Mouse (Mus musculus) CH12.LX (cell line): ENCODE results near the gene Ric8b. TPM values are rescaled to one million over a fixed set of nuclear protein-coding genes. Genes with fewer than 3 reads are reported as not detected.

ENCODE experiments used
- DNase-seq: peaks from one replicate; pipeline ENCODE4 v3.0.0-alpha.2; 2013; ENCODE audit errors: extremely low read depth
- H3K27ac ChIP-seq: 2 replicates; pipeline ENCODE4 v1.5.1; 2012; ENCODE audit warnings: low read depth, mild to moderate bottlenecking, control low read depth, moderate library complexity; ENCODE audit not compliant: insufficient read depth
- H3K27me3 ChIP-seq: replicated peaks from 2 replicates; pipeline ENCODE3; 2012; ENCODE audit warnings: inconsistent platforms
- H3K36me3 ChIP-seq, 2 experiments: replicated peaks in 1 of 2; 2 replicates each; pipeline versions ENCODE3 to v1.6.1; 2012; ENCODE audit warnings: inconsistent platforms in 1 of 2, low read length in 1 of 2, mild to moderate bottlenecking in 1 of 2, mixed read lengths in 1 of 2, moderate library complexity in 1 of 2; ENCODE audit not compliant: control insufficient read depth in 1 of 2, insufficient read depth in 1 of 2
- H3K4me1 ChIP-seq, 2 experiments: 2 replicates each; pipeline ENCODE4 v1.6.1; 2012; ENCODE audit warnings: inconsistent platforms in 1 of 2, moderate library complexity in 1 of 2; ENCODE audit not compliant: insufficient read depth in 2 of 2, control insufficient read depth in 1 of 2
- H3K4me2 ChIP-seq: 2 replicates; pipeline ENCODE4 v1.6.1; 2012; ENCODE audit warnings: low read depth, mild to moderate bottlenecking, control low read depth; ENCODE audit not compliant: poor library complexity, insufficient read depth, severe bottlenecking
- H3K4me3 ChIP-seq, 3 experiments: fragments of 150-350 bp in 1 of 3; sonication (generic) in 1 of 3; replicated peaks in 1 of 3; 2 replicates each; pipeline versions ENCODE3 to v1.5.1; 2011 to 2012; ENCODE audit warnings: low read depth in 2 of 3, low read length in 2 of 3, mild to moderate bottlenecking in 2 of 3, moderate library complexity in 2 of 3, control low read depth in 1 of 3, improper control_type of control experiment in 1 of 3, inconsistent platforms in 1 of 3, mixed read lengths in 1 of 3; ENCODE audit not compliant: poor library complexity in 1 of 3
- H3K79me2 ChIP-seq: replicated peaks from 2 replicates; pipeline ENCODE4 v1.6.1; 2012; ENCODE audit warnings: mild to moderate bottlenecking, moderate library complexity; ENCODE audit not compliant: control insufficient read depth, poor library complexity, insufficient read depth, severe bottlenecking; ENCODE audit errors: extremely low read depth
- H3K9ac ChIP-seq: 2 replicates; pipeline ENCODE4 v1.6.1; 2012; ENCODE audit warnings: low read depth, mild to moderate bottlenecking, control low read depth, moderate library complexity; ENCODE audit not compliant: insufficient read depth
- H3K9me3 ChIP-seq: replicated peaks from 2 replicates; pipeline ENCODE3; 2012; ENCODE audit warnings: low read length, inconsistent platforms, mixed read lengths
- BHLHE40 ChIP-seq: IDR thresholded peaks from 2 replicates; pipeline ENCODE4 v1.6.1; 2011; ENCODE audit warnings: mild to moderate bottlenecking, low read depth, low read length, improper control_type of control experiment
- CTCF ChIP-seq, 2 experiments: IDR thresholded peaks in 1 of 2; conservative IDR thresholded peaks in 1 of 2; 2 replicates each; pipeline ENCODE4 v1.5.1; 2011 to 2012; ENCODE audit warnings: low read depth in 2 of 2, low read length in 2 of 2, improper control_type of control experiment in 1 of 2, inconsistent platforms in 1 of 2, mild to moderate bottlenecking in 1 of 2, moderate library complexity in 1 of 2
- ELF1 ChIP-seq: IDR thresholded peaks from 2 replicates; pipeline ENCODE4 v1.6.1; 2014; ENCODE audit warnings: low read depth, mild to moderate bottlenecking, inconsistent platforms, low read length, improper control_type of control experiment
- GABPA ChIP-seq: IDR thresholded peaks from 2 replicates; pipeline ENCODE4 v1.6.1; 2012; ENCODE audit warnings: low read depth, low read length, improper control_type of control experiment, inconsistent platforms; ENCODE audit not compliant: insufficient replicate concordance
- JUN ChIP-seq: IDR thresholded peaks from 2 replicates; pipeline ENCODE4 v1.6.1; 2011; ENCODE audit warnings: low read depth, mild to moderate bottlenecking, low read length, improper control_type of control experiment, moderate library complexity; ENCODE audit not compliant: insufficient read depth
- JUND ChIP-seq: conservative IDR thresholded peaks from 2 replicates; pipeline ENCODE4 v1.6.1; 2011; ENCODE audit warnings: low read depth, low read length, improper control_type of control experiment
- KAT2A ChIP-seq: IDR thresholded peaks from 2 replicates; pipeline ENCODE4 v1.6.1; 2012; ENCODE audit warnings: low read length, improper control_type of control experiment, inconsistent platforms; ENCODE audit not compliant: insufficient replicate concordance
- MAFK ChIP-seq: IDR thresholded peaks from 2 replicates; pipeline ENCODE4 v1.6.1; 2011; ENCODE audit warnings: low read length, improper control_type of control experiment; ENCODE audit not compliant: insufficient replicate concordance
- MAX ChIP-seq: IDR thresholded peaks from 2 replicates; pipeline ENCODE4 v1.6.1; 2011; ENCODE audit warnings: low read length, improper control_type of control experiment
- MAZ ChIP-seq: IDR thresholded peaks from 2 replicates; pipeline ENCODE4 v1.6.1; 2012; ENCODE audit warnings: low read depth, mild to moderate bottlenecking, inconsistent platforms, low read length, improper control_type of control experiment, moderate library complexity
- MXI1 ChIP-seq: IDR thresholded peaks from 2 replicates; pipeline ENCODE4 v1.6.1; 2011; ENCODE audit warnings: mild to moderate bottlenecking, low read depth, low read length, improper control_type of control experiment
- MYC ChIP-seq: IDR thresholded peaks from 2 replicates; pipeline ENCODE4 v1.6.1; 2011; ENCODE audit warnings: low read depth, mild to moderate bottlenecking, improper control_type of control experiment, low read length
- NELFE ChIP-seq: IDR thresholded peaks from 2 replicates; pipeline ENCODE4 v1.6.1; 2011; ENCODE audit warnings: low read depth, low read length, improper control_type of control experiment
- NRF1 ChIP-seq: IDR thresholded peaks from 2 replicates; pipeline ENCODE4 v1.6.1; 2014; ENCODE audit warnings: low read depth, mild to moderate bottlenecking, inconsistent platforms, low read length, improper control_type of control experiment, moderate library complexity
- PAX5 ChIP-seq: IDR thresholded peaks from 2 replicates; pipeline ENCODE4 v1.6.1; 2012; ENCODE audit warnings: low read length, inconsistent platforms, mixed read lengths
- RAD21 ChIP-seq: IDR thresholded peaks from 2 replicates; pipeline ENCODE4 v1.6.1; 2011; ENCODE audit warnings: low read depth, mild to moderate bottlenecking, low read length, improper control_type of control experiment, moderate library complexity
- RCOR1 ChIP-seq: conservative IDR thresholded peaks from 2 replicates; pipeline ENCODE4 v1.6.1; 2012; ENCODE audit warnings: low read depth, mild to moderate bottlenecking, inconsistent platforms, low read length, improper control_type of control experiment
- TBP ChIP-seq: conservative IDR thresholded peaks from 2 replicates; pipeline ENCODE4 v1.6.1; 2011; ENCODE audit warnings: low read depth, low read length, improper control_type of control experiment
- TCF12 ChIP-seq: IDR thresholded peaks from 2 replicates; pipeline ENCODE4 v1.6.1; 2014; ENCODE audit warnings: low read depth, mild to moderate bottlenecking, inconsistent platforms, low read length, improper control_type of control experiment
- UBTF ChIP-seq: IDR thresholded peaks from 2 replicates; pipeline ENCODE4 v1.6.1; 2012; ENCODE audit warnings: low read depth, mild to moderate bottlenecking, inconsistent platforms, low read length, improper control_type of control experiment, moderate library complexity
- USF1 ChIP-seq: IDR thresholded peaks from 2 replicates; pipeline ENCODE4 v1.6.1; 2014; ENCODE audit warnings: low read depth, mild to moderate bottlenecking, inconsistent platforms, low read length, improper control_type of control experiment
- USF2 ChIP-seq: conservative IDR thresholded peaks from 2 replicates; pipeline ENCODE4 v1.6.1; 2011; ENCODE audit warnings: low read depth, low read length, improper control_type of control experiment
- ZKSCAN1 ChIP-seq: IDR thresholded peaks from 2 replicates; pipeline ENCODE4 v1.6.1; 2012; ENCODE audit warnings: low read depth, inconsistent platforms, low read length, improper control_type of control experiment, borderline replicate concordance
- ZMIZ1 ChIP-seq: IDR thresholded peaks from 2 replicates; pipeline ENCODE4 v1.6.1; 2012; ENCODE audit warnings: low read depth, mild to moderate bottlenecking, inconsistent platforms, low read length, improper control_type of control experiment
- ZNF384 ChIP-seq: IDR thresholded peaks from 2 replicates; pipeline ENCODE4 v1.6.1; 2012; ENCODE audit warnings: low read depth, low read length, improper control_type of control experiment, inconsistent platforms
- dilution Hi-C: fragments of 300-500 bp; cut with MboI; formaldehyde crosslinking; loops from 2 replicates; pipeline ENCODE4 v1.14.3; 2020; ENCODE audit warnings: low sequenced_read_pairs; ENCODE audit not compliant: extremely low pct_unique_long_range_greater_than_20kb, extremely low pct_ligation_motif_present
- in situ Hi-C: fragments of 300-500 bp; cut with MboI; formaldehyde crosslinking; loops from 3 replicates; pipeline ENCODE4 v1.14.3; 2019; ENCODE audit warnings: low sequenced_read_pairs, low pct_ligation_motif_present, low pct_unique_long_range_greater_than_20kb, mixed read lengths
- polyA plus RNA-seq: library from polyadenylated mRNA; unstranded; fragments of >175 nt; gene quantifications from 2 replicates; pipeline ENCODE4 v1.2.1, GENCODE M21; 2012; ENCODE audit warnings: low read depth; ENCODE audit not compliant: insufficient read length
- total RNA-seq, 2 experiments: library from RNA; depleted of rRNA; stranded (reverse); fragments of 300-350 nt in 1 of 2; fragments of >200 nt in 1 of 2; gene quantifications; 2 replicates each; pipeline ENCODE4 v1.2.3; 2012 to 2014

Gene Ric8b
- total and polyA plus RNA-seq, 3 experiments = 4.8 to 9.4 (median 6.3) TPM

- no peaks in the 10 kb centered on the region for H3K9me3 ChIP-seq
- peaks cover 0 to 19% of the 10 kb centered on the region in 2 experiments; a peak in 2 of 4 replicates for H3K4me1 ChIP-seq
- in situ Hi-C loops (no loop called here), dilution Hi-C loops (no loop called here)
- no peak for TF ChIP-seq JUN
- TF ChIP-seq JUND = no peak
- TF ChIP-seq NRF1 = peak; percentile 78
- peak; percentile 43; the same call in 1 of the 2 replicates for TF ChIP-seq BHLHE40
- no peak for TF ChIP-seq UBTF
- 0 out of 2 replicates have a peak, but pooled peaks have one; percentile 0 for TF ChIP-seq MXI1
- TF ChIP-seq RAD21 = no peak
- no peak for TF ChIP-seq ZNF384
- TF ChIP-seq USF2 = no peak
- TF ChIP-seq MAZ = no peak
- H3K9ac ChIP-seq = peak overlapping the region; percentile 77
- peaks cover 0 to 19% of the 10 kb centered on the region in 2 experiments for H3K36me3 ChIP-seq
- H3K4me3 ChIP-seq = peak overlapping the region; percentile 76 to 85 (median 82)
- H3K79me2 ChIP-seq = peaks cover 13% of the 10 kb centered on the region; the same call in 1 of the 2 replicates
- peak overlapping the region; percentile 20; the same call in 1 of the 2 replicates for H3K27ac ChIP-seq
- H3K4me2 ChIP-seq = peak overlapping the region; percentile 92
- no peak for DNase-seq
- no peaks in the 10 kb centered on the region for H3K27me3 ChIP-seq
Observed at GRCm38 (mm10) chr10:84917731-84918095, 297 bp downstream of the Ric8b start.

GRCm38 (mm10) chr10:84926336-84926735, 8.9 kb downstream of the Ric8b start:
- DNase-seq = no peak
- no peak for TF ChIP-seq MAFK
- no peak for TF ChIP-seq TCF12
- no peak for TF ChIP-seq CTCF (conservative IDR thresholded peaks at IDR 0.05 in 1 of 2, IDR thresholded peaks at IDR 0.05 in 1 of 2; ENCODE audit: low read depth in 2 of 2, low read length in 2 of 2)
- TF ChIP-seq RAD21 = no peak
- TF ChIP-seq GABPA = no peak
- no peak for TF ChIP-seq MAX
- no peak for TF ChIP-seq MAZ
- no peak for TF ChIP-seq USF1
- no peak for TF ChIP-seq ELF1
- TF ChIP-seq RCOR1 = no peak
- no peak for TF ChIP-seq ZKSCAN1
- no peak for TF ChIP-seq USF2
- no peak for TF ChIP-seq NRF1
- no peak for TF ChIP-seq TBP
- TF ChIP-seq KAT2A = no peak
- no peak for TF ChIP-seq NELFE
- TF ChIP-seq PAX5 = no peak
- no peak for TF ChIP-seq JUND
- no peak for TF ChIP-seq MYC
- no peak for TF ChIP-seq ZMIZ1
- peaks cover 5 to 64% of the 10 kb centered on the region in 2 experiments for H3K36me3 ChIP-seq
- peaks cover 8 to 51% of the 10 kb centered on the region in 2 experiments for H3K4me1 ChIP-seq
- H3K4me2 ChIP-seq = no peak overlapping the region
- no peak overlapping the region for H3K27ac ChIP-seq
- H3K27me3 ChIP-seq = no peaks in the 10 kb centered on the region
- no peaks in the 10 kb centered on the region for H3K9me3 ChIP-seq
- in situ Hi-C loops (no loop called here), dilution Hi-C loops (no loop called here)
- no peaks in the 10 kb centered on the region; the same call in 1 of the 2 replicates for H3K79me2 ChIP-seq
- no peak overlapping the region for H3K9ac ChIP-seq
- H3K4me3 ChIP-seq = no peak overlapping the region
